Mouse (Mus musculus): ENCODE data around the gene Urm1. TPM values are rescaled to one million over a fixed set of nuclear protein-coding genes. Genes with fewer than 3 reads are reported as not detected.

Urm1 gene
- total RNA-seq, 2 experiments from 2014 or later = 37.9 to 40.9 TPM

DNA sequence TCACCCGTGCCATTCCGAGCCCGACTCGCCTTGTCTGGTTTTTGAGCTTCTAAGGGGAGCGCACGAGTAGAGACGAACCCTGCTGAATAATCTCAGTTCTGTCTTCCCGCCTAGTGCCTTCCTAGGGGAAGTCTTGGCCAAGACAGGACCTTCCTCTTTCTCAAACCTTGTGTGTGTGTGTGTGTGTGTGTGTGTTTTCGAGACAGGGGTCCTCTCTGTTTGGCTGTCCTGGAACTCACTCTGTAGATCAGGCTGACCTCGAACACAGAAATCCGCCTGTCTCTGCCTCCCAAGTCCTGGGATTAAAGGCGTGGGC is 7.8 kb downstream of the Urm1 start:
- no peak for DNase-seq

DNA sequence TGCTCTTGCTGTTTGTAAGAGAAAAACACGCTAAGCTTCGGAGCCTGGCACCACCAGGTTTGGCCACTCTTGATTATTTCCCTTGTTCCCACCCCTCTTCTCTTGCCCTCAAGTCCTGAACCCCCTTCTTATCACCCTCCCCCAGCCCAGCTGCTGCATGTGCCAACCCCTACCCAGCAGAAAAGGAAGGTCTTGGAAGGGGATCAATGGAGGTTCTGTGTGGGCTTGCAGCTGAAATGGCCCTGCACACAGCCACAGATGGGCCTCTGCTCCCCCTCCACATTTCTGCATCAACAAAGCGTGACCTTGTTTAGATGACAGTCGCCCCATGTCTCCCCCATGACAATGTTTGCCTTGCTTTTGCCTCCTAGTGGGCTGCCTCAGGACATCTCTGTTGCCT is 11.2 kb downstream of the Urm1 start:
- DNase-seq = no peak

DNA sequence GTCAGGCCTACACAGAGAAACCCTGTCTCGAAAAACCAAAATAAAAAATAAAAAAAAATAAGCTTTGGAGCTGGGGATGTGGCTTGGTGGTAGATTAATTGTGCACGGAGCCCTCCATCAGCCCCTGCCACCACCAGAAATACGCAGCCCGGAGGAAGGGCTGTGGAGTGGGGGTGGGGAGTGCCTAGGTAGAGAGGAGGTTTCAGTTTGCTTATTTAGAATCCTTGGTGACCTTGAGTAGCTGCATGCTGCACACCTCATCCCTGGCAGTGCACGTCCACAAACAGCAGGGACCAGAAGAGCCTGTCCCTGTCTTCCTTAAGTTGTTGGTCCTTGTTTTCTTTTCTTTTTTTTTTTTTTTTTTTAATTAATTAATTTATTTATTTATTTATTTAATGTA is 13.9 kb downstream of the Urm1 start:
- no peak for DNase-seq

DNA sequence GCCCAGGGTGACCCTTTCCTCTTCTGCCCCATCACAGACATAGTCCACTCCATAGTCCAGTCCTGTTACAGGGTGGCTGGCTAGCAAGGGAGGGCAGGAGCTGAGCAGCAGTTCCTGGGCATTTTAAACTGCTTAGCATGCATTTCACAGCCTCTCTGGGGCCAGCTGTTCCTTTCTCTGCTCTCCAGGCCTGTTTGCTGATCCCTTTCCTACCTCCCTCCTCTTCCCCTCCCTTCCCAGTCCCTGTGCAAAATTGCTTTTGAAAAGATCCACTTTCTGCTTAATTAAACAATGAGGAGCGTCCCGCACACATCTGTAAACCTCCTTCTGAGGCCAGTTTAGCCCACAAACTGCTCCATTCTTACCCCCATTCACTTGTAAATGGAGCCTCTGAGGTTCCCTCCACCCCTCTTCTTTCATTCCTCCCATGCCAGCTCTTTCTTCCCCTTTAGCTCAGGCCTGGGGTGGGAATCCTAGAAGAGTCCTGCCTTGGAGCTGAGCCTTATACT is 15.6 kb downstream of the Urm1 start:
- no peak for DNase-seq

DNA sequence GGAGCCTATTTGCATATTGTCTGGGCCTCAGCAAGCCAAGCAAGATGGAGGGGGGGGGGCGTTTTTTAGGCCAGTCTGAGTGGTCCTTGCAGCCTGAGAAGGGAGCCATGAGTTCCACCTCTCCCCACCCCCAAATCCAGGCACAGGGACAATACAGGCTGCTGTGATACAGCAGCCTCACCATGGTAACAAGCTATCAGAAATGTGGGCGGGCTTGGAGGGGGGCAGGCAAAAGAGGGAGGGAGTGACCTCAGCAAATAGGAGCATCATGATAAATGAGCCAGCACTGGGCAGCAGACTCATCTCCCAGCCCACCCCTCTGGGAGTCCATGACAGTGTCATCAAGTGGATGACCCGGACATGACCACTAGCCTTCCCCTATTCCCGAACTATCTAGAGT is 19.6 kb downstream of the Urm1 start:
- DNase-seq = no peak

DNA sequence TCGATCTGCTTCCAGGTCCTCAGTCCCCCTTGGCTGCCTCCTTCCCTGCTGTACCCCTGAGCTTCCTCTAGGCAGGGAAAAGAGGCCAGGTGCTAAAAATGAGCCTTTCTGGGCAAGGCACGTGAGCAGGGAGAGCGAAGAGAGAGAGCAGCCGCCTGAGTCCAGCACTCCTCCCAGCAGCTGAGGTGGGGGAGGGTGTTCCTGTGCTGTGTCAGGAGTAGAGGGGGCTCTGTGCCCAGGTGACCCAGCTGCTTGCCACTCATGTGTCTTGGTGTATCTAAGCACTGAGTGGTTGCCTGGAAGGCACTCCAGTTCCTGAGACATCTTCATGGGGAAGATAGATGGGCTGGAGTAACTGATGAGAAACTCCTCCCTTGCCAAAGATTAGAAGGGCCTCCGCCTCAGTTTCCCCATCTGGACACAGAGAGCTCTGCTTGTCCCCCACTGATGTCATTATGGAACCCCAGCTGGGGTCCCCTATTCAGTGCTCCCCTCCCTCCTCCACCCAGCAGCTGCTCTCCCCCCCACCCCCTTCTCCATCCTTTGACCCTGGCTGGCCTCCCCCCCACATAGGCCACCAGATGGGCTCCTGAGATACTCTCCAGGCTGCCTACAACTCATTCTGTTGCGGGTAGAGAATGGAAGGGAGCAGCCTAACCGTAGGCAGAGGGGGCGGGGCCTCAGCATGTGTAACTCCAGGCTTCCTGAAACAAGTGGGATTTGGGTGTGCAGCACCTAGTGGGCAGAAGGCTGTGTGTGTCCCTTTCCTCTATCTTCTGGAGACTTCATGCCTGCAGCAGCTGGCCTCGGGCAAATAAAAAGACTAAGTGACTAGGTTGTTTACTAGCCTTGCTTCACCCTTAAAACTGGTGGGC is 23.6 kb downstream of the Urm1 start:
- no peak for DNase-seq

DNA sequence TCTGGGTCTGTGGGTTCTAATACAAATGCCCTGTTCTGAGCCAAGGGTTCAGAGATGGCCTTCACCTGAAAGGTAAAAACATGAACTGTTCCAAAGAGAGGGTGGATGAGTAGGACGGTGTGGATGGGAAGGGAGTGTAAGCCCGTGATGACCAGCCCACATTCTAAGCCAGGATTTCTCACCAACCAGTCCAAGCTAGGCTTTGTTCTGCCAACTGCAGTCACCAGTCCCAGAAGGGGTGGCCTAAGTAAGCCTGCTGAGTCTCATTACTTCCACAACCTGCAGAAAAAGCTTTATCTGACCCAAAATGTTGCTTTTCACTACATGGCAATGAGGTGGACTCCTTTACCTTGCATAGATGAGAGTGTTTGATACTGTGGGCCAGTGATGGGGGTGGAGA is 24.2 kb downstream of the Urm1 start:
- no peak for DNase-seq

DNA sequence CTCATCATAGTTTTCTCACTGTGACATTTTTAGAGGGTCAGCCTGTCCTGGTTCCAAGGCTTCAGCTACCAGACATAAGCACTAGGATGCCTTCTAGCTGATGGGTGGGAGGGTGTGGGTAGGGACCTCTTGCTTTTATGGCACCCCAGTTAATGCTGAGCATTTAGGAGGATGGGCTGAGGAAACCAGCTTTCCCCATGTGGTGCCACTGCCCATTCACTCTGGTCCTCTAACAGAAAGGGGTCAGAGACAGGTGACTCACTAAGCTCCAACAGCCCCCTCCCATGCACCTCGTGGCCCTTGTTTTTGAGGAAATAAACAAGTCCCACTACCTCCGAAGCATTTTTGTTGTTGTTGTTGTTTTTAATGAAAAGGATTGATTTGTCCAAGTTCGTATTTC is 24.8 kb downstream of the Urm1 start:
- no peak for DNase-seq

DNA sequence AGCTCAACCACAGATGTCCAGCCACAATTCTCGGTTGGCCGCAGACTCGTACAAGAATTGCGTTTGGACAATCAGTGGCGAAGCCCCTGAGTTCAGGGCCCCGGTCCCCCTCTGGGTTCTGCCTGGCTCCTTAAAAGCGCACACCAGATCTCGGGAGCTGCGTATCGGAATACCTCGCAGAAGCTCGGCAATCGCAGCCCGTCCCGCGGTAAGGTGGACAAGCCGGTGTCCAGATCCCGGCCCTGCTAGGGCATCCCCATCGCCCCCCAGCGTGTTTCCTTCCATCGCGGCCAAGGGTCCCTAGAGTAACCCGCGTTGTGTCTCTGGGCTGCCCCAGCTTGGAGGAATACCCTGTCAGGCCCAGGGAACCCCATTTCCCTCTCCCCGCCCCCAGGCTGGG is 25.8 kb downstream of the Urm1 start:
- DNase-seq = no peak

DNA sequence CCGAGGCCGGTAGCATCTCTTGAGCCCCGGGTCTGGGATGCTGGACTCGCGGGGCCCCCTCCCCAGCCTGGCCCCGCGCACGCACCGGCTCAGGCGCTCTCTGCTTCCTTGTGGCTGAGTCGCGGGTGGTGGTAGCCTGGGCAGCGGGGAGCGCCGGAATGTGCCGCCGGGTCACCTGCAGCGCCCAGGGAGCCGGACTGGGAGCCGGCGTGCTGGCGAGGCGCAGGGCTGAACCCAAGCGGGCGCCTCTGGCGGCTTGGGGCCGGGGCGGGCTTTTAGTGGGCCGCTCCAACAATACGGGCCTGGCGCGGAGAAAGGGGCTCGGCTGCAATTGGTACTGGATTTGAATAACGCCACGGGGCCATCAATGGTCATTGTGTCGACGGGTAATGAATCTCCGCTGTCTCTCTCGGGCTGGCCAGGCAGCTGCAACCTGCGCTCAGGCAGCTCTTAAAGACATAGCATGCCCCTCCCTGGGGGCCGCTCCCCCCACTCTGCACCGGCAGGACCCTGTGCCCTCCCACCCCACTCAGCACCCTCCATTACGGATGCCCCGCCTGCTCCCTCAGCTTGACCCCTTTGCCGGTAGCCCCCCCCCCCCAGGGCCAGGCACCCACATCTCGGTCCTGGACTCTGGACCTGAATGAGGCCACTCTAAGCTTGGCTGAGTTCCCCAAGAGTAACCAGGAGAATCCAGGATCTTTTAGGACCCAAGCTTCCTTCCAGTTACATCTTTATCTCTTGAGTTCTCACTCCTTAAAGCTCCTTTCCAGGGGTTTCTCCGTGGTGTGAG is 26.4 kb downstream of the Urm1 start:
- no peak for DNase-seq

DNA sequence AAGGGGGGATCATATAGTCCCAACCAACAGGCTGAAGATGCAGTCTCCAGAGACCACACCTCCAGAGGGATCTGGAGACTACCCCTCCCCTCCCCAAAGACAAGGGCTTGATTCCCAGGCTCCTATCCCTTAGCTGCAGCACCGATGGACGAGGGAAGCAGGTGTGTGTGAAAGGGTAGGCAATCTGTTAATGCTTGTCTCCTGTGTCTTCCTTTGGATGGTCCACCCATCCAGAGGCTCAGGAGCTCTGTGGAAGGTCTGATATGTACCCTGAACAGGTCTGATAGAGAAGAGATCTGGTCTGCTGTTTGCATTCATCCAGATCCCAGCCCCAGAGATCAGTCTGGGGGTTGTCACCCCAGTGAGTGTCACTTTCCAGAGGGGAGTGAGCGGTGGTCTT is 27.0 kb downstream of the Urm1 start:
- DNase-seq = no peak

DNA sequence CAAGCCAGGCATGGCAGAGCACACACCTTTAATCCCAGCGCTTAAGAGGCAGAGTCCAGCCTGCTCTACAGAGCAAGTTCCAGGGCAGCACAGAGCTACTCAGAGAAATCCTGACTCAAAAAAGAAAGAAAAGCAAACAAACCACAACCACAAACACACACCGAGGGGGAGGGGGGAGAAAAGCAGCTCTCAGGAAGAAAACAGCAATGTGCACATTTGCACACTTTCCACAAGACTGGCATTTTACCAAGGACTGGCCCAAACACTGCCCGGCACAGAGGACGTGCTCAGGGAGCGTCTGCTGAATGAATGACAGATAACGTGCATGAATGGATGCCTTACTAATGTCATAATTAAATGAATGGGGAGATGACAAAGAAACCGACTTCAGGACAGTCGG is 29.2 kb downstream of the Urm1 start:
- no peak for DNase-seq

DNA sequence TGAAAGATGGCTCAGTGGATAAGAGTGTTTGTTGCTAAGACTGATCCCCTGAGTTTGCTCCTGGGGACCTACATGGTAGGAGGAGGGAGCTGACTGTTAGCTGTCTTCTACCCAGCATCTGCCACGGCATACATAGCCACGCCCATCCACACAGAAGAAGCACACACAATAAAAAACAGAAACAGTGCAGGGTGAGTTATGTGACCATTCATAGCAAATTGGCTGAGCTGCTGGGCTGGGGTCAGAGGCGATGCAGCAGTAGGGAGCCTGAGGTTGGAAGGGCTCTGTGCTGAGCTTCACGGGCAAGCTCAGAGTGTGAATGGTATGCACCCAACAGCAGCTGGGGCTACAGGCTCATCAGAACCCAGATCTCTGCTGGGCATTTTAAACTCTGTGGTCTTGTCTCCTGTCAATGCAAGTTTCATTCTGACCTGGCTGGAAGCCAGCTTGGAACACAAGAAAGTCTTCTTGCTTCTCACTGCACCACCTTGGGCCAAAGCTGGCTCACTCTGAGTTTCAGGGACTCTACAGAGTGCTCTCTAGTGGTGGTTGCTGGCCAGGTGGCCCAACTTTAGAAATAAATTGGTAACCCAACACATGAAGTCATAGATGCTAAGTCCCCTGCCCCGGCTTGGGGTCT is 30.1 kb downstream of the Urm1 start:
- no peak for DNase-seq

DNA sequence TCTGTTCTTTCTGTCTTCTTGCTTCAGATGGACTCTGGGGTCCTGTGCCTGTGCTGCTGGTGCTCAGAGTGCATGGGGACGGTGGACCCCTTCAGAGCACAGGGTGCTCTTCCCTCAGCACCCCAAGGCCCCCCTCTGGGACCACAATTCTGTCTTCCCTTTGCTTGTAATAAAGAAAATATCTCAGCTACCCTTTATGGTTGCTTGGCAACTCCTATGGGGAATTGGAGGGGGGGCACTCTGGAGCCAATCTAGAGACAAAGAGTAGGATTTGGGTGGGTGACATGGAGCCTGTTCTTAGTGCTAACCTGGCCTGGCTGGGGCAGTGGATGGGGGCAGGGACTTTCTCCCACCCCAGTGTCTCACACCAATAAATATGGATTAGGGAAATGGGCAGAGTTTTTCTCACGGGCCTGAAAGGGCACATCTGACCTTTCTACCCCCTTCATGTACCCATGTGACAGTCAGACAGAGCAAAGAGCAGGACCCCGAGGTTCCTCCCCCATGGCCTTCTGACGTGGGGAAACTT is 33.1 kb downstream of the Urm1 start:
- DNase-seq = no peak

DNA sequence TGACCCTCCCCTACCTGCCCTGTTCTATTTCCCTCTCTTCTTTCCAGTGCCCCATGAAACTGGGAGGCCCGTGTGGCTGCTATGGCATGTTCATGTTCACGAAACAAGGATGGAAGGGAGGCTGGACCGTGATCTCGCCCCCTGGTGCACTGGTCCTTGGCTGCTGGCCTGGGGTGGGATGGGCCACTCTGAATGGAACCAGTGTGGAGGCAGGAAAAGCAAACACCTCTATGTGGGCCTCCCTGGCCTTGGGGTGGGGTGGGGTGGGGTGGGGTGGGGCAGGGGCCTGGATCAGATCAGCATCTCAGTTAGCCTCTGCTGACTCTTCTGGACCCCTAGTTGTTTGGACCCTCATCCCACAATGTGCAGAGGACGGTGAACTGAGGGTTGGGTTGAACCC is 33.9 kb downstream of the Urm1 start:
- no peak for DNase-seq

DNA sequence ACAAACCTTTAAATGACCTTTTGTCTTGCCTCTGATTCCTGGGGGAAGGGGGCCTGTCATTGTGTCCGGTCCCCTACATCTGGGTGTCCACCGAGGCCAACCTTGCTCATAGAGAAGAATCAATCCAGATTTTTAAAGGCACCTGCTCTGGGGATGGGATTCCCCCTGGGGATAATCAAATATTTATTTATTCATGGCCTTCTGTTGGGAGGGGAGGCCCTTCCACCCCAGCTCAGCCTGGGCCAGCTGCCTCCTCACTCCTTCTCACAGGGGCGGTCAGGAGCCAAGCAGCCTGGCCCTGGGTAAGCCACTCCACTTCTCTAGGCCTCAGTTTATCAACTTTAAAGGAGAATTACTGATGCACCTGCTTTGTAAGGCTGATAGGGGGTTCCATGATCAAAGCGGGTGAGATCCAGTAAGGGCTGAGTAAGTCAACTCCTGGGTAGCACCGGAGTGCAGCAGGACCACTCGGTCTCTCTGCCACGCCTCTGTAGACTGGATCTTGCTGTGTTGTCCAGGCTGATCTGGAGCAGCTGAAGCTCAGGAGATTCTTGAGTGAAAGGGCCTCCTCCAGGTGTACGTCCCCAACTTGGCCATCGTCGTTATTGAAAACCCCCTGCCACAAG is 35.8 kb downstream of the Urm1 start:
- DNase-seq = no peak

DNA sequence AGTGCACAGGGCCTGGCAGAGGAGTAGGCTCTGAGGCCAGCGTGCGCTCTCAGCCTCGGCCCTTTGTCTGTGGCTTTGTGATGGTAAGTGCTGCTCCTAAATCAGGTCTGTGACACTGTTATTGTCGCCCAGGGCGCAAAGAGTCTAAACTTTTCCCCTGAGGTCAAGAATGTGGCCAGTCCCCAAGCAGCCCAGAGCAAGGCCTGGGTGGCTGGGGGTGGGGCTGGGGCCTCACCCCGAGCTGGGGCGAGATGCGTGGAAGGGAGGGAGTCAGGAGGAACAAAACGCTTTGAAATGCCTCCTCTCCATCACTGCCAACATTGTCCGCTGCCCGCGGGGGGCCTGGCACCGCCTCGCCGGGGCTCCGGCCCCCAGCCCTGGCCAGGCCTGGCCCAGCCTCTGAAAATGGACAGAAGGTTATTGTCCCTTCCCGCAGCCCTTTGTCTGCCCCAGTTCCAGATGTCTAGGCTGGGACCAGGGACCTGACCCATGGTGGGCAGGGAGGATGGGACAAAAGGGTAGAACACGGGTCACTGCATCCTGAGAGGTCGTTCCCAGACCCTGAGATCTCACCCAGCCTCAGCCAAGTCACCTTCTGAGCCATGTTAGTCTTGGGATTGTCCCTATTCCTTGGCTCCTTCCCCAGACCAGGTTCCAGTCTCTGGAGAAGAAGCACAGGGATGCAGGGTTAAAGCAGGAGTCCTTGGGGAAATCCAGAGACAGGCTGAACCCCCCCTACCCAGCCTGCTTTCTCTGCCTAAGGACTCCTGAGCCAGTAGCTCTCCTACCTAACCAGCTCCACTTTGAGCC is 36.8 kb downstream of the Urm1 start:
- DNase-seq = no peak

DNA sequence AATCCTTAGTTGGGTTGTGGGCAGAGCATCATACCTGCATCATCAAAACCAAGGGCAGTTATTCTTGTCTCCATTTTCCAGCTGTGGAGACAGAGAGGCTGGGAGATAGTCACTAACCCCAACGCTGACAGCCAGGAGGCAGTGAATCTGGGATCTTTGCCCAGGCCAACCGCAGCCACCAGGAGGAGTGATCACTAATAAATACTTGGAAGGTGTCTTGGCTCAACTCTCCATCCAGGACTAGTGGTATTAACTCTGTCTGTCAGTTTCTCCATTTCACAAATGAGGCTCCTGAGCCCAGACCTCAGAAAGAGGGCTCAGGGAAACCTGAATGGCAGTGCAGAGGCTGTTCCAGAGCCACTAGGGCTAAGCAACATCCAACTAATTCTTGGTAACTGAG is 37.5 kb downstream of the Urm1 start:
- no peak for DNase-seq

DNA sequence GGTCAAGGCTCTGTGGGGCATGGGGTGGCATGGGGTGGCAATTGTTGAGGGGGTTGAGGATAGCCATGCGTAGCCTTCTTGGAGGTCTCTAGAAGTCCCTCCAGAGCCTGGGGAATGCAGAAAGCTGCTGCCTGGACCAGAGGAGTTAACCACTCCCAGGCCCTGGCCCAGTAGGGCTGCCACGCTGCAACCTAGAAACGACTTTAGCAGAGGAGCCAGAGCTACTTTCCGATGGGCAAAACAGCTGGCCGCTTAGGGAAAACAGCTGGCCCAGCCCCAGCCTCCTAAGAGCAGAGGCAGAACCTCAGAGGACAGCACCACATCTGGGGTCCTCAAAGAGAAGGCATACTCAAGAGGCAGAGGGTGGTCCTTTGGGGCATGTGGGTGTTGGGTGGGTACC is 38.1 kb downstream of the Urm1 start:
- DNase-seq = no peak

DNA sequence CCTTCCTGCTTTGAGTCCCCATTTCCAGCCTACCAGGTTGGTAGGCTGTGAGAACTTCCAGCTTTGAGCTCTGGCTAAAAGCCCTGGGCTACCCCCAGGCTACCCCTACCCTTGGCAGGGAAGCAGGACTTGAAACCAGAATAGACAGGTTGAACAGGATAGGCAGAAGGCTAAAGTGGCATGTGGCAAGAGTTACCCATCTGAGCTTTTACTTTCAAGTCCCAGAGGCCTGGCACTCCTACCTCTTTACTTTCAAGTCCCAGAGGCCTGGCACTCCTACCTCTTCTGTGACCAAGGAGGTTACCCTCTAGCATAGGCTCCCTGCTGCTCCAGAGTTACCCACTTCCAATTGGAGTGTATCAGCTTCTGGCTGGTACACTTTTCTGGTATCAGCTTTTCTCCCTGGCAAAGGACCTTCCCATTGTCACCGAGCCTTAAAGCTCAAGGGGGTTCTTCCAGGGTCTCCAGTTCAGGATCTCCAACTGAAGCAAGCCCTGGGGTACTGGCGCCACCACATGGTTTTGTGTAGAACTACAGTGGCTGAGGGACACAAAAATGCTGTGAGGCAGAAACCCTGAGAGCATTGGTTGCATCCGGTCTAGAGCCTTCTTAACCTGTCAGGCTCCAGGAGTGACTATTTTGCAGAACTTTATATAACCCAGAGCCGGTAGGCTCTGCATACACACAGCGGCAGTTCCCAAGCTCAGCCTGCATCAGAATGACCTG is 39.0 kb downstream of the Urm1 start:
- peak; percentile 64 for DNase-seq

DNA sequence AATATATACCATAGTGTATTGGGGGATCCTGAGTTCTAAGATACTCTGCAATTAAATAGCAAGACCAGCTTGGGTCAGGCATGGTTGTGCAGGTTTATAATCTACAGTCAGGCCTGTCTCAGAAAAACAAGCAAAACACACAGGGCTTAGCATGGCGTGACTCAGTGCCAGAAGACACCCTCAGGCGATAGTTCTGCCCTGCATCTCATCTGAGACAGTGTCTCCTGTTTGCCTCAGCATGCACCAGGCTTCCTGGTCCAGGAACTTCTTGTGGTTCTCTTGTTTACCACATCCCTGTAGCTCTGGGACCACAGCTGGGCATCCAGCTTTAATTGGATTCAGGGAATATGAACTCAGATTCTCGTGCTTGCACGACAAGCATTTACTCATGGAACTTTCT is 45.2 kb downstream of the Urm1 start:
- DNase-seq = no peak

Measured in heart, postnatal 4 days (tissue).